Mouse (Mus musculus): ENCODE data around the gene Six3. TPM values are rescaled to one million over a fixed set of nuclear protein-coding genes. Genes with fewer than 3 reads are reported as not detected.

The Six3 gene
- polyA plus RNA-seq, 1 experiment from 2014 or later: not detected

GRCm38 (mm10) chr17:85621505-85622310 is 8.3 kb downstream of the Six3 start:
- Histone ChIP-seq H3K4me2 (peak overlapping the region; percentile 65), H3K36me3 (ENCODE audit: control insufficient read depth, insufficient read depth, low read length) (no peaks in the 10 kb centered on the region), H3K9ac (ENCODE audit: low read depth, low read length) (no peak overlapping the region), H3K9me3 (replicated peaks; ENCODE audit: control insufficient read depth, low read length) (no peaks in the 10 kb centered on the region), H3K27ac (ENCODE audit: low read depth, low read length) (no peak overlapping the region), H3K4me1 (ENCODE audit: control insufficient read depth, insufficient read depth, low read length) (peaks cover 19% of the 10 kb centered on the region), H3K4me3 (ENCODE audit: low read depth, low read length) (peak overlapping the region; percentile 38), H3K27me3 (ENCODE audit: control insufficient read depth, insufficient read depth, low read length) (peaks cover 94% of the 10 kb centered on the region)
- no peak for ATAC-seq (replicated peaks; ENCODE audit: insufficient number of reproducible peaks, low FRiP score, low TSS enrichment)
- under 1% methylated on average over 60 of the region's 67 CpGs for WGBS (ENCODE audit: insufficient replicate concordance)

- H3K36me3 ChIP-seq (ENCODE audit: control insufficient read depth, insufficient read depth, low read length): no peaks in the 10 kb centered on the region
- H3K9ac ChIP-seq (ENCODE audit: low read depth, low read length): no peak overlapping the region
- no peaks in the 10 kb centered on the region for H3K9me3 ChIP-seq (replicated peaks; ENCODE audit: control insufficient read depth, low read length)
- H3K4me1 ChIP-seq (ENCODE audit: control insufficient read depth, insufficient read depth, low read length): peaks cover 19% of the 10 kb centered on the region
- 6% methylated on average over 12 of the region's 12 CpGs for WGBS (ENCODE audit: insufficient replicate concordance)
- H3K27me3 ChIP-seq (ENCODE audit: control insufficient read depth, insufficient read depth, low read length): peaks cover 94% of the 10 kb centered on the region
- no peak for ATAC-seq (replicated peaks; ENCODE audit: insufficient number of reproducible peaks, low FRiP score, low TSS enrichment)
- no peak overlapping the region for H3K4me3 ChIP-seq (ENCODE audit: low read depth, low read length)
- no peak overlapping the region for H3K27ac ChIP-seq (ENCODE audit: low read depth, low read length)
- H3K4me2 ChIP-seq: no peak overlapping the region
These were observed 9.2 kb downstream of the Six3 start for GRCm38 (mm10) chr17:85622493-85623157.

- no peaks in the 10 kb centered on the region for H3K36me3 ChIP-seq (ENCODE audit: control insufficient read depth, insufficient read depth, low read length)
- WGBS (ENCODE audit: insufficient replicate concordance): under 1% methylated on average over 51 of the region's 52 CpGs
- peak overlapping the region; percentile 19; the same call in 1 of the 2 replicates for H3K4me3 ChIP-seq (ENCODE audit: low read depth, low read length)
- H3K27me3 ChIP-seq (ENCODE audit: control insufficient read depth, insufficient read depth, low read length): peaks cover 94% of the 10 kb centered on the region
- peaks cover 14% of the 10 kb centered on the region for H3K4me1 ChIP-seq (ENCODE audit: control insufficient read depth, insufficient read depth, low read length)
- H3K4me2 ChIP-seq: peak overlapping the region; percentile 40
- no peak overlapping the region for H3K9ac ChIP-seq (ENCODE audit: low read depth, low read length)
- no peak for ATAC-seq (replicated peaks; ENCODE audit: insufficient number of reproducible peaks, low FRiP score, low TSS enrichment)
- no peak overlapping the region for H3K27ac ChIP-seq (ENCODE audit: low read depth, low read length)
- H3K9me3 ChIP-seq (replicated peaks; ENCODE audit: control insufficient read depth, low read length): no peaks in the 10 kb centered on the region
These were observed 10.0 kb downstream of the Six3 start for GRCm38 (mm10) chr17:85623161-85624050.

GRCm38 (mm10) chr17:85624051-85624420 is 10.6 kb downstream of the Six3 start:
- Histone ChIP-seq H3K36me3 (ENCODE audit: control insufficient read depth, insufficient read depth, low read length) (no peaks in the 10 kb centered on the region), H3K27me3 (ENCODE audit: control insufficient read depth, insufficient read depth, low read length) (peaks cover 94% of the 10 kb centered on the region), H3K27ac (ENCODE audit: low read depth, low read length) (no peak overlapping the region), H3K9ac (ENCODE audit: low read depth, low read length) (no peak overlapping the region), H3K4me2 (no peak overlapping the region), H3K9me3 (replicated peaks; ENCODE audit: control insufficient read depth, low read length) (no peaks in the 10 kb centered on the region), H3K4me1 (ENCODE audit: control insufficient read depth, insufficient read depth, low read length) (peaks cover 14% of the 10 kb centered on the region), H3K4me3 (ENCODE audit: low read depth, low read length) (no peak overlapping the region)
- ATAC-seq (replicated peaks; ENCODE audit: insufficient number of reproducible peaks, low FRiP score, low TSS enrichment): no peak
- 1% methylated on average over 13 of the region's 13 CpGs for WGBS (ENCODE audit: insufficient replicate concordance)

- H3K36me3 ChIP-seq (ENCODE audit: control insufficient read depth, insufficient read depth, low read length): no peaks in the 10 kb centered on the region
- H3K27ac ChIP-seq (ENCODE audit: low read depth, low read length): no peak overlapping the region
- 1% methylated on average over 26 of the region's 26 CpGs for WGBS (ENCODE audit: insufficient replicate concordance)
- H3K4me1 ChIP-seq (ENCODE audit: control insufficient read depth, insufficient read depth, low read length): peaks cover 14% of the 10 kb centered on the region
- no peaks in the 10 kb centered on the region for H3K9me3 ChIP-seq (replicated peaks; ENCODE audit: control insufficient read depth, low read length)
- no peak overlapping the region for H3K9ac ChIP-seq (ENCODE audit: low read depth, low read length)
- H3K4me2 ChIP-seq: no peak overlapping the region
- no peak overlapping the region for H3K4me3 ChIP-seq (ENCODE audit: low read depth, low read length)
- no peak for ATAC-seq (replicated peaks; ENCODE audit: insufficient number of reproducible peaks, low FRiP score, low TSS enrichment)
- peaks cover 94% of the 10 kb centered on the region for H3K27me3 ChIP-seq (ENCODE audit: control insufficient read depth, insufficient read depth, low read length)
These were observed 11.9 kb downstream of the Six3 start for GRCm38 (mm10) chr17:85624981-85625940.

GRCm38 (mm10) chr17:85626091-85626860 is 12.9 kb downstream of the Six3 start:
- no peak for ATAC-seq (replicated peaks; ENCODE audit: insufficient number of reproducible peaks, low FRiP score, low TSS enrichment)
- peaks cover 94% of the 10 kb centered on the region for H3K27me3 ChIP-seq (ENCODE audit: control insufficient read depth, insufficient read depth, low read length)
- 4% methylated on average over 14 of the region's 14 CpGs for WGBS (ENCODE audit: insufficient replicate concordance)
- no peak overlapping the region for H3K9ac ChIP-seq (ENCODE audit: low read depth, low read length)
- no peaks in the 10 kb centered on the region for H3K9me3 ChIP-seq (replicated peaks; ENCODE audit: control insufficient read depth, low read length)
- H3K4me2 ChIP-seq: no peak overlapping the region
- no peak overlapping the region for H3K27ac ChIP-seq (ENCODE audit: low read depth, low read length)
- H3K4me1 ChIP-seq (ENCODE audit: control insufficient read depth, insufficient read depth, low read length): peaks cover 7% of the 10 kb centered on the region
- no peak overlapping the region for H3K4me3 ChIP-seq (ENCODE audit: low read depth, low read length)
- no peaks in the 10 kb centered on the region for H3K36me3 ChIP-seq (ENCODE audit: control insufficient read depth, insufficient read depth, low read length)

GRCm38 (mm10) chr17:85627751-85628150 is 14.3 kb downstream of the Six3 start:
- Histone ChIP-seq H3K27ac (ENCODE audit: low read depth, low read length) (no peak overlapping the region), H3K4me3 (ENCODE audit: low read depth, low read length) (no peak overlapping the region), H3K9me3 (replicated peaks; ENCODE audit: control insufficient read depth, low read length) (no peaks in the 10 kb centered on the region), H3K27me3 (ENCODE audit: control insufficient read depth, insufficient read depth, low read length) (peaks cover 94% of the 10 kb centered on the region), H3K36me3 (ENCODE audit: control insufficient read depth, insufficient read depth, low read length) (no peaks in the 10 kb centered on the region), H3K4me1 (ENCODE audit: control insufficient read depth, insufficient read depth, low read length) (0 out of 2 replicates have a peak, but pooled peaks cover 4% of the 10 kb centered on the region), H3K4me2 (no peak overlapping the region), H3K9ac (ENCODE audit: low read depth, low read length) (no peak overlapping the region)
- ATAC-seq (replicated peaks; ENCODE audit: insufficient number of reproducible peaks, low FRiP score, low TSS enrichment): no peak
- 29% methylated on average over 5 of the region's 5 CpGs for WGBS (ENCODE audit: insufficient replicate concordance)
